Mouse (Mus musculus) bone marrow, adult 2 months (tissue): Measurements from ENCODE around the gene Mettl14. TPM values are rescaled to one million over a fixed set of nuclear protein-coding genes. Genes with fewer than 3 reads are reported as not detected.

Experiments used
- H3K27ac ChIP-seq: fragments of 200-500 bp; 2 replicates; pipeline ENCODE4 v1.5.1; 2012; ENCODE audit warnings: low read depth, mild to moderate bottlenecking, control low read depth, inconsistent platforms, low read length; ENCODE audit not compliant: control insufficient read depth, poor library complexity, insufficient read depth
- H3K4me1 ChIP-seq: fragments of 200-500 bp; 2 replicates; pipeline ENCODE4 v1.6.1; 2011; ENCODE audit warnings: low read length; ENCODE audit not compliant: control insufficient read depth, insufficient read depth
- H3K4me3 ChIP-seq: fragments of 200-500 bp; replicated peaks from 2 replicates; pipeline ENCODE3; 2011; ENCODE audit warnings: mild to moderate bottlenecking, low read depth, low read length, control low read depth; ENCODE audit not compliant: control insufficient read depth
- CTCF ChIP-seq: fragments of 200-500 bp; IDR thresholded peaks from 2 replicates; pipeline ENCODE4 v1.5.1; 2011; ENCODE audit warnings: low read length, control low read depth; ENCODE audit not compliant: control insufficient read depth, insufficient read depth
- POLR2A ChIP-seq: fragments of 200-500 bp; IDR thresholded peaks from 2 replicates; pipeline ENCODE4 v1.6.1; 2011; ENCODE audit warnings: low read depth, mild to moderate bottlenecking, control low read depth, low read length, borderline replicate concordance; ENCODE audit not compliant: control insufficient read depth
- WGBS: fragments of 180-500 bp; shearing (Covaris S2); methylation state at CpG from one replicate; pipeline ENCODE4 v1.1.7; 2018; 5-methylcytosine and 5-hydroxymethylcytosine counted together
- polyA plus RNA-seq: library from polyadenylated mRNA; stranded (reverse); fragments of >200 nt; gene quantifications from 2 replicates; pipeline ENCODE4 v1.2.4, GENCODE M21; 2011; ENCODE audit warnings: low replicate concordance; ENCODE audit not compliant: missing spikeins, insufficient read depth, insufficient read length

Mettl14 gene
- polyA plus RNA-seq, 1 experiment: 11.3 TPM

GRCm38 (mm10) chr3:123322147-123322546 is 63.8 kb downstream of the Mettl14 start:
- Histone ChIP-seq H3K4me3 (no peak overlapping the region), H3K4me1 (no peaks in the 10 kb centered on the region), H3K27ac (no peak overlapping the region)
- TF ChIP-seq CTCF: no peak
- TF ChIP-seq POLR2A: no peak
- 64% methylated on average over 1 of the region's 1 CpGs for WGBS

DNA sequence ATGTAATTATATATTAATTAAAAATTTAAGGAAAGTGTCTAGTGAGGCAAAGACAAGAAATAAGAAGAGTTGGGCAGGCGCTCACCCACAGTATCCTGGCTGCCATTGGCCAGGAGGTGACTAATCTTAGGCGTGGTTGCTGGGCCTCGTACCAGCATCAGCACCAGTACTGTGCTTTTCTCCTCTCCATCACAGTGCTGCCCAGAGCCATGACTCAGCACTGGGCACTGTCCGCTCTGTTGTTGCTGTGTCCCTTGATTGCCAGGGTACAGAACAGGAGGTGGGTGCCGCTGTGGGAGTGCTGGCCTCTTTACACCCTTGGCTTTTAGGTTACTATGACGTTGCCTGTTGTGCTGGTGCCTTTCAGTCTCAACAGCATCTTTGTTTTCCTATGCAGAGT is 64.3 kb downstream of the Mettl14 start:
- 78% methylated on average over 6 of the region's 6 CpGs for WGBS
- H3K27ac ChIP-seq: no peak overlapping the region
- H3K4me3 ChIP-seq: no peak overlapping the region
- no peaks in the 10 kb centered on the region for H3K4me1 ChIP-seq
- no peak for TF ChIP-seq CTCF
- no peak for TF ChIP-seq POLR2A

DNA sequence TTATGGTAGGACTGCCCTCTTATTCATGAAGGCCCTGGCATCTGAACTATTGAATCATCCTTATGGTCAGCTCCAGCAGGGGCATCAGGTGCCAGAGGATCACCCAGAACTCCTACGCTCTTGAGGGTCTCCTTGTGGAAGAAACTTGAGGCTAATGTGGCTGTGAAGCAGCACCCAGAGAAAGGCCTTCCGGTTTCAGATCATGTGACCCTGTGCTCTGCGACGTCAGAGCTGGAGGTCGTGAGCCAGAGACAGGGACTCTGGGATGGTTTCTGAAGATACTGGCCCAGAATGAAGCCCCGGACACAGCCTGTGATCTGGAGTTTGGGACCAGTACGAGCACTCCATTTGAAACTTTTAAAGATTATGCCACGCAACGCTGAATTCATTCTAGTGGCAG is 65.6 kb downstream of the Mettl14 start:
- H3K27ac ChIP-seq: no peak overlapping the region
- 88% methylated on average over 9 of the region's 9 CpGs for WGBS
- H3K4me1 ChIP-seq: no peaks in the 10 kb centered on the region
- no peak overlapping the region for H3K4me3 ChIP-seq
- TF ChIP-seq POLR2A (no peak), CTCF (no peak)

Other genes starting within 250 kb of the Mettl14 start
- 0.70 and 0.80 TPM in 2 replicates for gene Synpo2, start 150.0 kb downstream of the Mettl14 start, polyA plus RNA-seq
- gene Sec24d, start 118.7 kb downstream of the Mettl14 start, polyA plus RNA-seq: 3.0 and 3.4 TPM in 2 replicates
- 0.57 TPM in 1 of 2 replicates, not detected in the other for gene Prss12, start 60.8 kb upstream of the Mettl14 start, polyA plus RNA-seq